Mouse (Mus musculus): ENCODE measurements around the gene Cbx2. TPM values are rescaled to one million over a fixed set of nuclear protein-coding genes. Genes with fewer than 3 reads are reported as not detected.
A peak's percentile ranks its signal among the peaks of the same experiment; 100 is the strongest.

Cbx2 gene
- polyA plus RNA-seq, 1 experiment: 3.3 TPM

GRCm38 (mm10) chr11:119007461-119008456, 15.0 kb upstream of the Cbx2 start:
- no peak for DNase-seq (ENCODE audit: extremely low spot score in 1 of 2, low spot score in 1 of 2)

DNA sequence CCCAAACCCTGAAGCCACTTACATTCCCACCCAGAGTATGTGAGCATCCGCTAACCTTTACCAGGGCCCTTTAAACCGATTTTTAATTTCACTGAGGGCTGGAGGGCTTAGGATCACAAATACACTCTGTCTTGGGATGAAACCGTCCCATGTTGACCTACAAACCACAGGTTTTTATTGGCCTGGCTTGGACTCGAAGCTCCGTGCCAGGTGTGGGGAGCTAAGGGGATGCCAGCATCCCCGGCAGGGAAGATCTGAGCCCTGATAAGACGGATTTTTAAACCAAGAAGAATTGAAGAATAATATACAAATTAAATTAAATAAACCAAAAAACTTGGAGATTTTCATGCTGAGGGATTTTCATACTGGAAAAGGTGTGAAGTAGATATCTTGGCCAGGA, 8.3 kb upstream of the Cbx2 start:
- DNase-seq (ENCODE audit: extremely low spot score in 1 of 2, low spot score in 1 of 2): no peak

GRCm38 (mm10) chr11:119017506-119017905, 5.3 kb upstream of the Cbx2 start:
- DNase-seq (ENCODE audit: extremely low spot score in 1 of 2, low spot score in 1 of 2): no peak

DNA sequence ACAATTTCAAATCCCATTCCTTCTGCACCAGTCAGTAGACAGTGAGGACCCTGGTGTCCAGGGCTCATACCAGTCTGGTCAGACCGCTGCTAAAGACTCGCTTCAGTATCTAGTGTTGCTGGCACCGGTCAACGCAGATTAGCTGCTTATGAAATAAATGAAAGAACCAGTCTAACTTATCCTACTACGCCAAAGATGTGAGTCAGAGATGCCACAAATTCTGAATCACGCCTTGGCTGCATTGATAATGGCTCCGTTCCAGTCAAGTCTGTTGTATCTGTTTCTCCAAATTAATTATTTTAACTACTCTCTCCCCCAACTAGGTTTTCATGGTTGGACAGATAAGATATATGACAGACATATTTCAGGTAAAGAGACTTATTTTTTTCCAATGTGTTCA, 1.6 kb upstream of the Cbx2 start:
- no peak for DNase-seq (ENCODE audit: extremely low spot score in 1 of 2, low spot score in 1 of 2)

DNA sequence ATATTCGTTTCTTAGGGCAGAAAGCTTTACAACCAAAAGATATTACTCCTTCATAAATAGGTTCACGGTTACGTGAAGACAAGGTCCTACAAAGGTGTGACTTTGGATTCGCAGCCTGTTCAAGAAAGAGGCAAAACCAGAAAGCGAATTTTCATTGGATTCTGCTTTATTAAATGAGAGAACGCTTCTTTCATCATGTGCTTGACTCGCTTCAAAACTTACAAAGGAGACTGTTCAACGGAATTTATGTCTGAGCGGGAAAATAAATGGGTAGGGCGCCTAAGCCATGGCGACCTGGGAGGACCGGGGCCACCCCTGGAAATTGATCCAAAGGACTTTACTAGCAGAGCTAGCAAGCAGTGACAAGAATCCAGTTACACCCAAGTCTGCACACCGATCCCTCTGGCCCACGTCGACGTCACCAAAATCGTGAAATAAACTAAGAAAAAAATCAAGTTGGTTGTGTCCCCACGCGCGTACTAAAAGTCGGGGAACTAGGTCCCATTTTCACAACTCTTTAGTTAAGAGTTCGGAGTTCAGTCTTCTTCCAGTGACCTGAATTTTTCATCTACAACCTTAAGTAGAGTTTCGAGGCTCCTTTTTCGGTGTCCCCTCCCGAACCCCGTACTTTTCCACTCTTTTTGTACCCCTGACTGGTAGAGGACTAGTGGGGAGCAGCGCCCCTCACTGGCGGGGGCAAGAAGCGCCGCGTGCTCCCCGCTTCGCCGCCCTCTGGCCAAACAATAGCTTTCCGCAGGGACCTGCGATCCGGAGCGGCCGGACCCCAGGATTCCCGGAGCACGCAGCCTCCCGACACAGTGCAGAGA, 481 bp upstream of the Cbx2 start:
- DNase-seq (ENCODE audit: extremely low spot score in 1 of 2, low spot score in 1 of 2): no peak

- DNase-seq (ENCODE audit: extremely low spot score in 1 of 2, low spot score in 1 of 2): no peak
Measured at GRCm38 (mm10) chr11:119023616-119023980, 836 bp downstream of the Cbx2 start.

GRCm38 (mm10) chr11:119024260-119024659, 1.5 kb downstream of the Cbx2 start:
- DNase-seq (ENCODE audit: extremely low spot score in 1 of 2, low spot score in 1 of 2): no peak

GRCm38 (mm10) chr11:119026203-119026602, 3.4 kb downstream of the Cbx2 start:
- no peak for DNase-seq (ENCODE audit: extremely low spot score in 1 of 2, low spot score in 1 of 2)

- peak in 1 of 2 experiments; percentile 86 for DNase-seq (ENCODE audit: extremely low spot score in 1 of 2, low spot score in 1 of 2)
Measured at GRCm38 (mm10) chr11:119033874-119034558, 11.3 kb downstream of the Cbx2 start.

DNA sequence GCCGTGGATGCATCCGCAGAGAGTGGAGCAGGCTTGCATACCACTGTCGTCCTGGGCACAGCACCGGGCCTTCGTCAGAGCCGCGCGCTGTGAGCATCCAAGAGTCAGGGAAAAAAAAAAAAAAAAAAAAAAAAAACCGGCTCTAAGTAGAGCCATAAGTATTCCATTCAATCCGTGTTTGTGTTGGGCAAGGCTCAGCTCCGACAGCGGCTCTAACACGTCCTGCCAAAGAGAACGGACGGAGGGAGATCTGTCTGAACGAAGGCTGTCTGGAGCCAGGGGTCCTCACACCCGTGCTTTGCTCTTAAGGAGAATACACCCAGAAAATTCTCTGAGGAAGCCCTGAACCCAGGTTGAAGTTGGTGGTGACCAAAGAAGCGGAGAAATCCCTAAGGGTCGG, 11.9 kb downstream of the Cbx2 start:
- DNase-seq (ENCODE audit: extremely low spot score in 1 of 2, low spot score in 1 of 2): no peak

DNA sequence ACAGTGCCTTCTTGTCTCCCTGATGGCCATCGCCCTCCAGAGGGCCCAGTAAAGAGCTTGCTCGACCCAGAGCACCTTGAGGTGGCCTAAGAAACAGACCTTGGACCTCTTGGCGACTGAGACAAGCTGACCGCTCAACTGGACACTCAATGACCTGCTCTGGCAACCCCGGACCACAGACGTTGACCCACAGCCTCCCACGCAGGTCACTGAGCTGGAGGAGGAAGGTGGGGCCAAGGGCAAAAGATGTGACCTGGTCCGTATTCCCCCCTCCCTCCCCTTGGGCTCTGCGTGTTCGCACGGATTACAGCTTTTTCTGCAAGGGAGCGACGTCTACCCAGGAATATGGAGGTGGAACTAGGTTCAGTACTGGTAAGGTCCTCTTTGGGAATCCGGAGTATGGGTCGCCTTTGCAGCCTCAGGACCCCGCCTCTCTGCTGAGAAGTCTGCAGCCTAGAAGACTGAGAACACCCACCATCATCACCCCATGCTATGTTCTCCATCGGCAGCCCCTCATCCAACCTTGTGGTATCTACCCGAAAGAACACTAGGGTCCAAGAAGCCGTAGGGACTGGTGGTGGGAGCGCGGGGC, 12.4 kb downstream of the Cbx2 start:
- DNase-seq (ENCODE audit: extremely low spot score in 1 of 2, low spot score in 1 of 2): no peak

DNA sequence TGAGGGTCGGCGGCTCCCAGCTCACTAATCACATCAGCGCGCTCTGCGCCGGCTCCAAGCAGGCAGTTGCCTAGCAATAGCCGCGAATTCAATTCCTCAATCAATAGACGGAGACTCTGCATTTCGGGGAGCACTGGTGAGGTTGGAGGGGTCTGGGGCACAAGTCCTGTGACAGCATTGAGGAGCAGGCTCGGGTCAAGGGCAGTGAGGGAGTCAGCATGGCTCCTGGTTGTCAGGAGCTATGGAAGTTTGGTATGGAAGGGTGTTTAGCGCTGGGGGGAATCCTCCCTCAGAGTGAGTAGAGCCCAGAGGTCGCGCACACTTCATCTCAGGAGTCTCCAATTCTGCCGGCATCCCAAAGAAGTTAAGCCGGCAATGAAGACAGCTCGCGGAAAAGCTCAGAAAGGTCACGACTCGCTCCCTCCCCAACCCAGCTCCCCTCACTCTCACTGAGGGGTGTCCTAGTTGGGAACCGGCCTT, 13.0 kb downstream of the Cbx2 start:
- no peak for DNase-seq (ENCODE audit: extremely low spot score in 1 of 2, low spot score in 1 of 2)

- no peak for DNase-seq (ENCODE audit: extremely low spot score in 1 of 2, low spot score in 1 of 2)
Measured at GRCm38 (mm10) chr11:119036447-119036846, 13.7 kb downstream of the Cbx2 start.

DNA sequence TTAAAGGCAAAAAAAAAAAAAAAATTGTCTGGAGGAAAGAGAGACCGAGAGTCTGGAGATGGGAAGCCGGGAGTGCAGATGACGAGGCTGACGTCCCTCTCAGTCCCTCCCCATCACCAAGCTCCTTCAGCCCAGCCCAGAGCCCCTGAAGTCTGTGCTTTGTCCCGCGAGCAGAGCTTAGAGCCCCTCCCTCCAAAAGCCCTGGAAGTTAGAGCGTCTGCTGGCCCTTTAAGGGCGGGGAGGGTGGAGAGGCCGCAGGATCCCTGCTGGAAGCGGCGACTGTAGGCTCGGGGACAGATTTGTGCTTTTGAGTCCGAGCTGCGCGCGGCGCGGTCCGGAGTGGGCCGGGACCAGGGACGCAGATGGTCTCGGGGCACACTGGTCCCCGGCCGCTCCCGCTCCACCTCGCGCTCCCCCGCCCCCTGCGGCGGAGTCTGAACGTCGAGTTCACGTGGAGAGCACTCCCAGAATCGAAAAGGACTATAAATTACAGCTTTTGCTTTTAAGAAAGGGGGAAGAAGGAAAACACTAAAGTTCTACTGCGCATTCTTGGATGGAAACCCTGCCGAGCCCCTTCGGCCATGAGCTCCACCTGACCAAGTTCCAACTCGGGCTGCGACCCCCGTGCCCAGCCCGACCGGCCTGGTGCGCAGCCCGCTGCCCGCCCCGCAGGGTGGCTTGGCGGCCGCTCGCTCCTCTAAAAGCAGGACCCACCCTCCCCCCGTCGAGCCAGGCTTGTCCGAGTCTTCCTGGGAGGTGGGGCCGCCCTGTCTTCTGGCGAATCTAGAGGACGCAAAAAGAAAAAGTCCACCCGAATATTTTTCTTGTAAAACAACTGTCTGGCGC, 14.4 kb downstream of the Cbx2 start:
- DNase-seq (ENCODE audit: extremely low spot score in 1 of 2, low spot score in 1 of 2): no peak

- DNase-seq (ENCODE audit: extremely low spot score in 1 of 2, low spot score in 1 of 2): no peak
Measured at GRCm38 (mm10) chr11:119037780-119038401, 15.1 kb downstream of the Cbx2 start.

DNA sequence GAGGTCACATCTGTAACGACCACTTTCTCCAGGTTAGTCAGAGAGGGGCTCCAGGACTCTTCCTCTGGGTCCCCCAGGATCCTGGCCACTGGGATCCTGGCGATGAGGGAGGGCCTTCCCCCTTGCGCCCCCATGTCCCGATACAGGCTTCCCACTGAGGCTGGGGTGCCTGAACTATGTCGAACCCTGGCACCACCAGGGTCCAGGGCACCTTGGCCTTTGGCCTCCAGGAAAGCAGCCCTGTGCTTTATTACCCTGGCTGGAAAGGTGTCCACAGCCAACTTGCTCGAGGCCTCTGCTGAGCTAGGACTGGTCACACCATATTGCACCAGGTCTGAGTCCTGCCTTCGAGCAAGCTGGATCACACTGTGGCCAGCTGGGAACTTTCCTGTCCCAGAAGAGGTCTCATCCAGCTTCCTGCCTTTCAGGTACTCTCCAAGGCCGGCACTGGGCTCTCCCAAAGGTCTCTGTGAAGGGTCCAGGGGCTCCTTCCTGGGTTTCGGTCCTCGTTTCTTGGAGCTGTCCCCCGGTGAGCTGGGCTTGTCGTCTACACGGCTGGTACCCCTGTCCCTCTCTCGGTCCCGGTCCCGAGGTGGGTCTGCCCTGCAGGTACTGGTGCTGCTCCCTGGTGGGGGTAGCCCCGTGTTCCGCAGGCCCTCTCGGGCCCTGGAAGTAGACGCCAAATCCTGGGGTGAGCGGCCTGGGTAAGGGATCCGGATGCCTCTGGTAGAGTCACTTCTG, 16.2 kb downstream of the Cbx2 start:
- DNase-seq (ENCODE audit: extremely low spot score in 1 of 2, low spot score in 1 of 2): no peak

DNA sequence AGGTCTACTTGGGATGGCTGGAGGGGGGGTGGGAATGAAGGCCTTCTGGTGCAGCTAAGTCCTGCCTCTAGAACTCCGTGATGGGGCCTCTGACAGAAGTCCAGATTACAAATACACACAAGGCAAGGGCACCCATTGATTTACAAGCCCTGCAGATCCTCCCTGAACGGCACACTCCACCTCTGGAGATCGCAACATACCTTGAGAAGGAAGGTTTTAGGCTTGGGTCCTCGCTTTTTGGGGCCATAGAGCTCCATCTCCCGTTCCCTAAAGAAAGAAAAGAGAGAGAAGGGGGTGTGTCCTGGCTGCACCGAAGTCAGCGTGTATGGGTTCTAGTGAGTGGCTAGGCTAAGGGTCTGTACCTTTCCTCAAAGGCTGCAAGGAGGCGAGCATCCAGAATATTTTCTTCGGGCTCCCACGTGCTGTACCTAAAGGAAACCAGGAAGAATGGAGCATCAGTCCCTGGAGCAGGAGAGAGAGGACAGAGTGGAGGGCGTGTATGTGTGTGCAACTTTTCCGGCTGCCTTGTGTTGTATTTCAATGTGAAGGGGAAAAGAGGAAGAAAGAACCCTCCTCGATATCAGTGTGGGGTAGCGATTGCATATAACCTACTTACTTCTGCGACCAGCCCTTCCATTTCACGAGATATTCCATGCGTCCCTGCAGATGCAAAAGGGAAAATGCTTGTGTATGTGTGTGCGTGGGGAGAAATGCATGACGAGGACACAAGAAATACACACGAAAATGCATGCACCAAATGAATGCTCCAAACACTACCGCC, 17.2 kb downstream of the Cbx2 start:
- no peak for DNase-seq (ENCODE audit: extremely low spot score in 1 of 2, low spot score in 1 of 2)
